Mouse (Mus musculus) megakaryocyte-erythroid progenitor cell, adult 5-6 weeks (primary cell): ENCODE data around the gene Golt1a. TPM values are rescaled to one million over a fixed set of nuclear protein-coding genes. Genes with fewer than 3 reads are reported as not detected.

Experiments used
- ATAC-seq: replicated peaks from 2 replicates; pipeline ENCODE4 v1.8.0; 2016; ENCODE audit warnings: mild to moderate bottlenecking, inconsistent platforms; ENCODE audit not compliant: severe bottlenecking, poor library complexity, low FRiP score, low TSS enrichment
- total RNA-seq, 2 experiments: library from RNA; stranded (forward) in 1 of 2; stranded (reverse) in 1 of 2; fragments of 200-1000, 215-1000 nt in 1 of 2; fragments of >200 nt in 1 of 2; fragmentation: Nextera tagmentation in 1 of 2; gene quantifications; 2 replicates each; pipeline ENCODE4 v1.2.3; 2014 to 2017

Golt1a gene
- total RNA-seq, 2 experiments from 2014 or later = not detected

DNA sequence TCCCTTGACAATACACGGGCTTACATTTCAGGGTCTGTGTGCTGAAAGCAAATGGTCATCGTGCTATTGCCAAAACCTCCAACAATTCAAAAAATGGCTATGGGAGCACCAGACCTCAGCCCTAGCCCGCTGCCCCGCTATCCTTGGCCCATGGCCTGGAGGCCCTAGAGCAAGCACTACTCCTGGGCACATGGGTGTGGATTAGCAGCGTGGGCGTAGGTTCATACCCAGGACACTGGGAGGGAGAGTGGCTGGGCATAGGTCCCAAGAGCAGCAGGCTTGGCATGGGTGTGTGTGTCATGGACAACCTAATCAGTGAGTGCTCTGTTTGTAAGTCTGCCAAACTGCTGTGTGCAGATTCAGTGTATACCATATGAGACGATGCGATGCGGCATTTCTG, 13.2 kb upstream of the Golt1a start:
- peak; percentile 63 for ATAC-seq

DNA sequence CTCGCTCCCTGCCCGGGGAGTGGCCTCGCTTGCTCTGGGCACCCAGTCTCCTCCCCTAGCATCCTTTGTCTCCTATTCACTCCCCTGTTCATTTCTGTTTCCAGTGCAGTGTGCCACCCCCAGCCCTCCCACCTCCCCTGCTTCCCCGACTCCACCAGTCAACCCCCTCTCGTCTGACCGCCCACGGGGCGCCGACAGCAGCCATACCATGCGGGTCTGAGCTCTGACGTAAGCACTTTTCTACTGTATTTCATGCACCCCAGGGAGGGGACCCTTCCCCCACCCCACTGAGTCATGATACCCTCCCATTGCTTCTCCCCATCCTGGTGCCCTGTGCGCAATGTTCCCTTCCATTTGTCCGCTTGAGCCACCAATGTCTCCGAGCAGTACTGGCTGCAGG, 10.8 kb upstream of the Golt1a start:
- no peak for ATAC-seq

DNA sequence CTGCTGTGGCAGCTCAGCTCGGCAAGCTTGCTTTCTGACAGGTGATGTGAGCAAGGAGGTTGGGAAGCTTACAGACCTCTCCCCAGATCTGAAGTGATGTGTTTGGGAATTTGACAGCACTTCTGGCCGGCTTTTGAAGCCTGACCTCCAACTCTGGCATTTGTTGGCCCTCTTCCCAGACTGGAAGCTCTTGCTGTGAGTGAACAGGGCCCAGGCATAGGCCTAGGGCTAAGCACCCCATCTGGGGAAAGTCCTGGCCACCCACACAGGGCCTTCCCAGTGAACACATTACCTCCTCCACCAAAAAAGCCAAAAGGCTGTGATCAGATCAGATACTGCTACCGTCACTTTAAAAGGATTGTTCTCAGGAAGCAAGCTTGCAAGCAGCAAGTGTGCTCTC, 7.1 kb upstream of the Golt1a start:
- ATAC-seq = no peak

GRCm38 (mm10) chr1:133306842-133307241, 2.8 kb upstream of the Golt1a start:
- peak; percentile 61 for ATAC-seq

GRCm38 (mm10) chr1:133307318-133307717, 2.3 kb upstream of the Golt1a start:
- no peak for ATAC-seq

DNA sequence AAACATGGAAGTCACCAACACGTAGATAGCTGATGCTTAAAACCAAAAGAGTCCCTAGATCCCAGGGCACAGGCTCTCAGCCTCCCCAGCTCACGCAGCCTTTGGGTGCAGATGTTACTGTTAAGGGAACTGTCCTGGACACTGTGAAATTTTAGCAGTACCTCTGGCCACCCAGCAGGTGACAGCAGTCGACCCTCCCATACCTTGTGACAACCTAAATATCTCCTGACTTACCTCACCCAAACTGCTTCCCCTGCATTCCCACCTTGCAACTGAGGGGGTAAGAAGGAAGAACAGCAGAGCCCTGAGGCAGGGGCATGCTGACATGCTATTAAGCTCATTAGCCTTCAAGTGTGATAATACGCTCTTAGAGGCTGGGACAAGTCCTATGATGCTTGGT, 1.6 kb downstream of the Golt1a start:
- ATAC-seq = peak; percentile 51

DNA sequence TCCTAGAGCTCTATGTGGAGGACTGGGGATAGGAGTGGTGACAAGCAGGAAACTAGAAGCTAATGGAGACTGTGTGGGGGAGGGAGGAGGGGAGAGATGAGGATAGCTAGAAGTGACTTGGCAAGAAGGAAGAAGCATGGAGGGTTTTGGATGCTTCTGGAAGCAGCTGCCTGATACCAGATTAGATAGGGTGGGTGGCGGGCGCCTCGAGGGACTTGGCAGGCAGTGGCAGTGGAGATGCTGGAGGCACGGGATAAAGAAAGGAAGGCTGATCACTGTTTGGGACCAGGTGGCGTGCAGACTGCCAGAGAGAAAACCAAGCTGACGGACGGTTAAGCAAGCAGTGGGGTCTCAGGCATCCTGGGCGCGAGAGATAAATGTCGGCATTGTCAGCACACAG, 2.3 kb downstream of the Golt1a start:
- ATAC-seq = peak; percentile 84

DNA sequence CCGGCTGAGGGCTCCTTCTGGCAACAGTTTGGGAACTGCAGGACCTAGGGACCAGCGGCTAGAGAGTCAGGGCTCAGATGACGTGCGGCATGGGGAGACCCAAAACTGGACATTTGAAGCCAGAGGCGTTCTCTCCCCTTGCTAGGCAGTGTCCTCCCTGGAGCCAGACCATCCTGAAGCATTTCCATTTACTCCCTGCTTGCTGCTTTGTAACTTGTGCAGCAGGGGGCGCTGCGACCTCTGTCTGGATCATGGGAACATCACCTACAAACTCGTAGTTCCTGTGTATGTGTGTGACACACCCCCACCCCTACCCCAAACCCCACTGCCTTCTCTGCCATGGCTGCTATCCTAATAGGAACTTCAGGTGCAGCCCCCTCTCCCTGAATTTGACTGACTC, 4.8 kb downstream of the Golt1a start:
- no peak for ATAC-seq

- no peak for ATAC-seq
Measured at GRCm38 (mm10) chr1:133315775-133316174, 6.2 kb downstream of the Golt1a start.

DNA sequence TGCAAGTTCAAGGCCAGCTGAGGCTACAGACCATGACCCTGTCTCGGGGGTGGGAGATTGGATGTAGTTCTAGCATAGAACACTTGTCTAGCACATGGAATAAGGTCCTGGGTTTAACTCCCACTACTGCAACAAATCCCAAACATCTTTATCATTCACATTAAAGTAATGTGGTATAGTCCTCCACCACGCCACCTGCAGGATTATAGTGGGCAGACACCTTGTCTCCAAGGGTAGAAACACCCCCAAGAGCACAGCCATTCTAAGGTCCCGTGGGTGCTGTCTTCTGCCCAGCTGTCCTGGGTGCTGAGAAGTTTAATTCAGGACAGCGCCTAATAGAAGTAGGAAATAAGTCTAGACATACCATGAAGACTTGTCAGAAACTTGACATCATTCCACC, 7.0 kb downstream of the Golt1a start:
- ATAC-seq = no peak

DNA sequence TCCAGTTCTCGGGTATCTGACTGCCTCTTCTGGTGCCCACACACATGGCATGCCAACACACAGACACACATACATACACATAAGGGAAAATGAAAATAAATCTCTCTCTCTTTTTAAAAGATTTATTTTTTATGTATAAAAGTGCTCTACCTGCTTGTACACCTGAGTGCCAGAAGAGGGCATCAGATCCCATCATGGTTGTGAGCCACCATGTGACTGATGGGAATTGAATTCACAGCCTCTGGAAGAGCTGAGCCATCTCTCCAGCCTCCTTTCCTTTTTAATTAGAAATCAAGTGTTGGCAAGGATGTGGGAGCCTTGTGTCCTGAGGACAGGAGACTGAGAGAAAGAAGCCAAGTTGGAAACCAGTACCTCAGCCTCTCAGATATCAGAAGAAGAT, 7.5 kb downstream of the Golt1a start:
- no peak for ATAC-seq

- no peak for ATAC-seq
Measured at GRCm38 (mm10) chr1:133321267-133321925, 11.8 kb downstream of the Golt1a start, which contains the start of gene Kiss1. Gene Kiss1, plus strand, starts transcription at chr1:133321875.

- ATAC-seq = no peak
Measured at GRCm38 (mm10) chr1:133323333-133323732, 13.7 kb downstream of the Golt1a start.

- ATAC-seq = no peak
Measured at GRCm38 (mm10) chr1:133325951-133326350, 16.4 kb downstream of the Golt1a start.

GRCm38 (mm10) chr1:133327094-133327493, 17.5 kb downstream of the Golt1a start:
- ATAC-seq = no peak

- no peak for ATAC-seq
Measured at GRCm38 (mm10) chr1:133328299-133328795, 18.7 kb downstream of the Golt1a start.

GRCm38 (mm10) chr1:133328896-133329637, 19.5 kb downstream of the Golt1a start:
- ATAC-seq = no peak

GRCm38 (mm10) chr1:133329638-133329964, 20.0 kb downstream of the Golt1a start:
- ATAC-seq = no peak

- no peak for ATAC-seq
Measured at GRCm38 (mm10) chr1:133331142-133331541, 21.5 kb downstream of the Golt1a start.

DNA sequence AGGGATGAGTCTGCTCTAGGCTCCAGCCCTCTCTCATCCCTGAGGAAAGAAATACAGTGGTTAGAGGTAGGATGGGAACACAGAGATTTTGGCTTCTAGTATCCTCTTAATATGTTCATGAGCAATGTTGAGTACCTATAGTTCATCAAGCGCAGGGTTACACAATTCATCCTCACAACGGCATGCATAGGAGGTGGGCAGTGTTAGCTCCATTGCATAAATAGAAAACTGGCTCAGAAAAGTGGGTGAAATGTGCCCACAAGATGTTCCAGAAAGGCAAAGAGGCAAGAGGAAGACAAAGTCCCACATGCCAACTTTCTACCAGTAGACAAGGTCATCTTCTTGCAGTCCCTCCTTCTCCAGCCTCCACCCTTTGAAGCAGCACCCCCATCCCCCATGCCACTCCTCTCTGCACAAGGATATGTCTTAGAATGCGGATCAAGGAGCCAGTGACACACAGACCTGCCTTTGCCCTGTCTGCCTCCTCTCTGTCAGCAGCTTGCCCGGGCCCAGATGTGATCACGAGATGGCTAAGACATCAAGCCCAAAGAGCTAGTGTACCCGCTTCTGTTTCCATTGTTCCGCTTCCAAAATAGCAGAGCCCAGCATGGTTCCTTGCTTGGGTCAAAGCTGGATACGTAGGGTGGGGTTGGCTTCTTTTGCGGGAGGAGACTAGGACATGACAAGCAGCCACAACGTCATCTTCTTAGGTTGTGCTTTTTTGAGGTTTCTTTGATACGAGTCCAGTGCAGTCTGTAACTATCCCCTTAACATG, 23.2 kb downstream of the Golt1a start:
- ATAC-seq = no peak
